Mouse (Mus musculus) kidney, postnatal 4 days (tissue): ENCODE measurements at regions not wholly inside any gene's neighbourhood (a gene's known extent, or its start where the extent isn't known, plus 50 kb on each side); places are given as distances from the start of the nearest gene placed in this dataset.
"Not testable (repeated sequence)": the region's sequence is repeated elsewhere in the genome, so short reads cannot be mapped to it uniquely, and the experiment has no call there.

Experiments used
- DNase-seq, 2 experiments: peaks; one replicate each; pipeline ENCODE4 v3.0.0; 2021; ENCODE audit warnings: mixed read lengths in 2 of 2

DNA sequence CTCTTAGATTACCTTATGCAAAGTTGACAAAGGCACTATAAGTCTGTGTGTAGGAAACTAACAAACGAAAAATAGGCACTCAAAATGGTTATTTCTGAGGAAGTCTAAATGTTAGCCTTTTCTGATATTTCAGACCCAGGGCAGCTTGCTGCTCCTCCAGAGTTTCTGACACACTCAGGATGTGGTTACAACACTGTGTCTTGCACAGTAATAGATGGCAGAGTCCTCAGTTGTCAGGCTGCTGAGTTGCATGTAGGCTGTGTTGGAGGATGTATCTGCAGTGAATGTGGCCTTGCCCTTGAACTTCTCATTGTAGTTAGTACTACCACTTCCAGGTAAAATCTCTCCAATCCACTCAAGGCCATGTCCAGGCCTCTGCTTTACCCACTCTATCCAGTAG lies 1039.7 kb downstream of the Adam6a start:
- DNase-seq: no peak

DNA sequence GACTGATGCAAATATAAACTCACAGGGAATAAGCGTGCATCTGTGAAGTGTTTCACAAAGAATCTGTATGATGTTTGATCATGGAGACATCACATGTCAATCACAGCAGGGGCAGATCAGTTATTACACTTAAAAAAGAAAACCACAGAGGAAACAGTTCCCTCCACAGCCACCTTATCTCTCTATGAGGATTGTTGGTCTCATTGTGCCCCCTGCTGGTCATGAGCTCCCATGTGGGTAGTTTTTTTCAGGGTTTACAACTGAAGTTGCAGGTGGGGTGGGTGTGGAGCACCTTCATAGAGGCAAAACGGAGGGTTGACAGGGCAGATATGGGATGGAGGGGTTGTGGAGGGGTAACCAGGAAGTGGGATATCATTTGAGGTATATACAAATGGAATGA lies 1043.5 kb downstream of the Adam6a start:
- no peak for DNase-seq

DNA sequence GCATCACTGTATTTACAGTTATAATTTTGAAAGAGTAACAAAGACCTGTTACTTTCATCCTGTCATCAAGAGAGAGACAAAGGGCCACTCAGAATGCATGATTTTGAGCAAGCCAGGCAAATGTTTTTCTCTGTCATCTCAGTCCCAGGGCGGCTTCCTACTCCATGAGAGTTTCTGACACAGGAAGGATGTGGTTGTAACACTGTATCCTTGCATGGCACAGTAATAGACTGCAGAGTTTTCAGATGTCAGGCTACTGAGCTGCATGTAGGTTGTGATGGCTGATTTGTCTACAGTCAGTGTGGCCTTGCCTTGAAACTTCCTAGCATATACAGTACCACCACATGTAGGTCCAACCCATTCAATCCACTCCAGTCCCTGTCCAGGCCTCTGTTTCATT lies 1054.0 kb downstream of the Adam6a start:
- no peak for DNase-seq

DNA sequence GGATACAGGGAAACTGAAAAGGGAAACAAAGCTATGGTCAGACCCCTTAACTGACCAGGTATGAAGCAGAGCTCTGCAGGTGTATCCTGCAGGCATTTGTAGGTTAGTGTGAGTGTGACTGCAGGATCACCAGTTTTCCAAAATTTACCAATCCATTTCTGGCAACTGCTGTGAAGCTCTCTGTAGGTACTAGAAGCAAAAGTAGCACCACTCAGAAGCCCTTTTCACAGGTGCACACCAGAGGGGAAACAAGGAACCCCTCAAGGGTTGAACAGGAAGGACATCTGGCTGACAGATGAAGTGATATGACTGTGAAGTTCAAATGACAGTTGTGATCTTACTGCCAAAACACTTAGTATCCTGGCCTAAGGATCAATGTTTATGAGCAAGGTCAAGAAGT lies 1065.5 kb downstream of the Adam6a start:
- no peak for DNase-seq

DNA sequence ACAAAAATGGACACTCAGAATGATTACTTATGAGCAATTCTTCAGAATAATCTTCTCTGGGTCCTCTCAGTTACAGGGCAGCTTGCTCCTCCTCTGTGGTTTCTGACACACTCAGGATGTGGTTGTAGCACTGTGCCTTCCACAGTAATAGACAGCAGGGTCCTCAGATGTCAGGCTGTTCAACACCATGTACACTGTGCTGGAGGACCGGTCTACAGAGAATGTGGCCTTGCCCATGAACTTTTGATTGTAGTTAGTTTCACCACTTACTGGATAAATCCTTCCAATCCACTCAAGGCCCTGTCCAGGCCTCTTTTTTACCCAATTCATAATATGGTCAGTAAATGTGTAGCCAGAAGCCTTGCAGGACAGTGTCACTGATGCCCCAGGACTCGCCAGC lies 1068.4 kb downstream of the Adam6a start:
- no peak for DNase-seq

DNA sequence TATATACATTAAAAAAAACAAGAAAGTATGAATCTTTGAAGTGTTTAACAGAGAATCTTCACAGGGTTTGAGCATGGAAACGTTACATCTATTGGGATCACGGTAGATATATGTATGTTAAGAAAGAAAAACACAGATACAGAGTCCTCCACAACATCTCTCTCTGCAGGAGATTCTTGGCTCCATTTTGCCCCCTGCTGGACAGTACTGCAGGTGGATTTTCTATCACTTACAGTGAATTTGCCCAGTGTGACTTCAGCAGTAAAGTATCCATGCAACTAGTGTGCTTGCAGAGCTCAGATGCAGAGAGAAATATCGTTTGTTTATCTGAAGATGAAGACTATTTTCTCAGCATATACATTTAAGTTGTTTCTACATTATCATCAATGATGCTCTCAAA lies 1071.5 kb downstream of the Adam6a start:
- no peak for DNase-seq

DNA sequence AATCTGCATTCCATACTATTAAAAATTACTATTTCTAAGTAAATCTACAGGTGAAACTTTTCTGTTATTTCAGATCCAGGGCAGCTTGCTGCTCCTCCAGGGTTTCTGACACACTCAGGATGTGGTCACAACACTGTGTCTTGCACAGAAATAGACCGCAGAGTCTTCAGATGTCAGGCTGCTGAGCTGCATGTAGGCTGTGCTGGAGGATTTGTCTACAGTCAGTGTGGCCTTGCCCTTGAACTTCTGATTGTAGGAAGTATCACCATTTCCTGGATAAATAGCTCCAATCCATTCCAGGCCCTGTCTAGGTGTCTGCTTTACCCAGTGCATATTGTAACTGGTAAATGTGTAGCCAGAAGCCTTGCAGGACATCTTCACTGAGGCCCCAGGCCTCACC lies 1072.0 kb downstream of the Adam6a start:
- DNase-seq: no peak

DNA sequence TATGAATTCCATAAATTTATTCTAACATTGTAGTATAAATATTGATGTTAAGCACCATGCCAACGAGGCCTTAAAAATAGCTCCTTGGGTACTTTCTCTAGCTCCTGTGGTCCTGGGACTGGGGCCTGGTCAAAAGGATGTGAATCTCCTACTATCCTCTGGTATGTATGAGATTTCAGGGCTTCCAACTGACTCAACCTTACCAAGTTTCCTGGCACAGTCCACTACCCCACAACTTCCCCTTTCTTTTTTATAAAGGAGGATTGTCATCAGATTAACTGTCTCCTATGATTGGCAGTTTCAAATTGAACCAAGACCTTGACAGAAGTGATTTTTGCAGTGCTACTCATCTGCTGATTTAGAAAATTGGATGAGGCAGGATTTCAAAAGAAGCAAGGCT lies 1097.4 kb downstream of the Adam6a start:
- DNase-seq: no peak

DNA sequence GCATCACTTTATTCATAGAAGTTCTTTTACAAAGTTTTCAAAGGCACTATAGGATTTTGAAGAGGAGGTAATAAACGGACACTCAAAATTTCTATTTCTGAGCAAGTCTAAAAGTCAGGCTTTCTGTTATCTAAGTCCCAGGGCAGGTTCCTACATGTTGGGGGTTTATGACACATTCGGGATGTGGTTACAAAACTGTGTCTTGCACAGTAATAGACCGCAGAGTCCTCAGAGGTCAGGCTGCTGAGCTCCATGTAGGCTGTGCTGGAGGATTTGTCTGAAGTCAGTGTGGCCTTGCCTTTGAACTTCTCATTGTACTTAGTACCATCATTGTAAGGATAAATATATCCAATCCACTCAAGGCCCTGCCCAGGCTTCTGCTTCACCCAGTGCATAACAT lies 1102.7 kb downstream of the Adam6a start:
- DNase-seq: no peak

DNA sequence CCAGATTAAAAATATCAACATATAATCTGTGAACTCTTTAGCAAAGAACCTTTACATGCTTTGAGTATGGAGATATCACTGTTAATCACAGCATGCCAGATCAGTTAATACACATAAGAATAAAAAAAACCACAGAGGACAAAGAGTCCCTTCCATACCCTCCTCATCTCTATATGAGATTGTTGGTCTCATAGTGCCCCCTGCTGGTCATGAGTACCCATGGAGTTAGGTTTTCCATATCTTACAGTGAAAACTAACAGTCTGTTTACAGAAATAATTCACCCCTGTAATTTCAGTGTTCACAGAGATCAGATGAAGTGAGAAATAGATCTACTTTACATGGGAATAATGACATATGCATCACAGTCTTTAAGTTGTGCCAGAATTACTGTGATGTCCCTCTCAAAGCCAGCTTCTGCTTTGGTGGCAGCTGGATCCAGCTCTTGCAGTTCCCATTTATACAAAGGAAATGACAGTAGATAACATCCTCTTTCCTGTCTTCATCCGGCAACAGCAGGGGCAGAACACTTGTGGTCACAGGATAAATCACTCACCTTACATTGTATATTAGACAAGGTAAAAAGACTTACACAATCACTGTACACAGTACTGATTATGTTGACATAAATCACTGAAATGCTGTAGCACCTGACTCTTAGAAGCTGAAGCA lies 1106.9 kb downstream of the Adam6a start:
- not testable (repeated sequence) for DNase-seq

DNA sequence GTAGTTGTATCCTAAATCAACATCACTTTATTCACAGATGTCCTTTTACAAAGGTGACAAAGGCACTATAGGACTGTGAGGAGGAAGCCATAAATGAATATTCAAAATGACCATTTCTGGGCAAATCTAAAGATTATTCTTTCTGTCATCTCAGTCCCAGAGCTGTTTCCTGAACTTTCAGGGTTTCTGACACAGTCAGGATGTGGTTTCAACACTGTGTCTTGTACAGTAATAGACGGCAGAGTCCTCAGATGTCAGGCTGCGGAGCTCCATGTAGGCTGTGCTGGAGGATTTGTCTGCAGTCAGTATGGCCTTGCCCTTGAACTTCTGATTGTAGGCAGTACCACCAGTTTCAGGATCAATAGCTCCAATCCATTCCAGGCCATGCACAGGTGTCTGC lies 1113.4 kb downstream of the Adam6a start:
- DNase-seq: not testable (repeated sequence)
